Mouse (Mus musculus): ENCODE data around the gene Ankrd33.

Ankrd33 gene

DNA sequence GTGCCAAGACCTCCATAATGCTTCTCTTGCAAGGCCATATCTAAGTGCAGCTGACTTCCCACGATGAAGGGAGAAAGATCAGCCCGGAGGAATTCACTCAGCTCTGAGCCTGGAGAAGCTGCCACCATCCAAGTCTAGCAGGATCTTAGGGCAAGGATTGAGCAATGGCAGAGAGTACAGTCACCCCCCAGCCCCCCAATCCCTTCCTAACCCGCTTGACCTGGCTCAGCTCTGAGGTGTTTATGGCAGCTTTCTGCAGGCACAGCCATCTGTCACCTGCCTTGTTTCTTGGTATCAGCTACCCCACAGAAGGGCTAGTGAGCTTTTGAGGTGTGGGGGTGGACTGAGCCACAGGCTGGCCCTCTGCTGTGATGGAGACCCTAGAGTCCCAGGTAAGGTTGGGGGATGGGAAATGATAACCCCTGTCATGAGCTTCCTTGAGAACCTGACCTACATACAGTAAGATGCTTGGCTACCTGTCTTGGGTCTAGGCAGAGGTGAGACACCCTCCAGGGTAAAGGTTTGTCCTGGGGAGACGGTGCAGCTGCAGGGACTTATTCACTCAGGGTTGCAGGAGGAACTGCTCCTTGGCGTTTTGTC, at the start of gene Ankrd33:
TSS of gene Ankrd33 (plus strand) at position 245 of the 600 bp plus-strand sequence.
- no peak for DNase-seq (ENCODE audit: low read depth)

DNA sequence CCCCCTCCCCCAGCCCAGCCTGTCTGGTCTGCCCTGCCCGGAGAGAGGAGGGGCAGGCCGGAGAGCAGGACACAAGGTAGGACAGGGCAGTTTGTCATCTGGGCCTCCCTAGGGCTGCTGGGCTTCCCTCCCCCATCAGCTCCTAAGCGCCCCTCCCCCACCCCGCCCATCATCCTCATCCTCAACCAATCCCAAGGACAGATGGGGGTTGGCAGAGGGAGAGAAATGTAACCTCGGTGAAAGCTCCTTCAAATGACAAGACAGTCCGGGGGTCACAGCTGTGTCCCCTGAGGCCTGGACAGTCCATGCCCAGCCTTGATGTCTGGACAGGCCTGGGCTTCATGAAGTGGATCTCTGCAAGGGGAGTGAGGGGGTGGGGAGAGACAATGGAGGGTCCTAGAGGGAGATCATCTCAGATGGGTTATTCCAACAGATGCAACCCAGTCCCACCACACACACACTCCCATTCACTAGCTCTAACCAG, 49.1 kb upstream of the Ankrd33 start:
- DNase-seq (ENCODE audit: low read depth), result no peak

DNA sequence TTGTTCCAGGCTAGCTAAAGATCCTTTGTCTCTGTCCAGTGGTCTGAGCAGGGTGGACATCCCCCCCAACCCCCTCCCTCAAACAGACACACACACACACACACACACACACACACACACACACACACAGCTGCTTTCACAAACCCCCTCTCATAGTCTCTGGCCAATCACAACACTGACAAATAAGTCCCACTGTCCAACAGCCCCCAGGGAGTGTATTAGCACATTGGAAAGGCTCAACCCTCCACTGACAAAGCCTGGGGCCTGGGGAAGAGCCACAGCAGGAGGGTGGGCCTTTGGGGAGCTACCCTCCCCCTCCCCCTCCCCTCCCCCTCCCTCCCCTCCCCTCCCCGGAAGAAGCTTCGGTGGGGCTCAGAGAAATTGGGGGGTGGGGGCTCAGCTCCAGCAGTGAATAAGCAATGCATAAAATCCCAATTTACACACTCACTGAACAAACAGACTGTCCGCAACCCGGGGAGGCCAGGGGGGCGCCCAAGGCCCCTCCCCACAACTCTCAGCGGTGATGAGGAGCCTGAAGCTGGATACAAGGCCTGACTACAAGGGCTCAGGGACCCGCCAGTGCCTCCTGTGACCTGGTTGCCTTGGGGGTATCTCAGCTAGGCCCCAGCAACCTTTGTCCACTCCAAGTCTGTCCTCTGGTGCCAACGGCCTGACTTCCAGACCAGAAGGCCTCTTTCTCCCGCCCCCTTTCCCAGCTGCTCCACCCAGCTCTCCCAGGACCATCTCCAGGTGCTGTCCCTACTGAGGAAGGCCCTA, 48.4 kb upstream of the Ankrd33 start:
- no peak for DNase-seq (ENCODE audit: low read depth)

DNA sequence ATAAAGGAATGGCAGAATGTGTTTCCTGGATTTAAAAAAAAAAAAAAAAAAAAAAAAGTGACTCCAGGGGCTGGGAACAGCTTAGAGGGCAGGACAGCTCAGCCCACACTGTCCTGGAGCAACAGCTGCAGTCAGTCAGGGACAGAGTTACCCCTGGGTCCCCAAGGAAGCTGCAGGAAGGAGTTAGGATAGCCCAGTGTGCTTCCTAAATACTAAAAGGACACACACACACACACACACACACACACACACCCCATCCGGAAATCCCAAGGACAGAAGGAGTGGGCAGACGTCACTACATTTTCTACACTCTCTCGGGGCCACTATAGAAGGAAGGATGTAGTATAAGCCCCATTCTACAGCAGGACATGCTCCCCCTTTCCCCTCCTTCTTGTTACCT, 47.5 kb upstream of the Ankrd33 start:
- no peak for DNase-seq (ENCODE audit: low read depth)

DNA sequence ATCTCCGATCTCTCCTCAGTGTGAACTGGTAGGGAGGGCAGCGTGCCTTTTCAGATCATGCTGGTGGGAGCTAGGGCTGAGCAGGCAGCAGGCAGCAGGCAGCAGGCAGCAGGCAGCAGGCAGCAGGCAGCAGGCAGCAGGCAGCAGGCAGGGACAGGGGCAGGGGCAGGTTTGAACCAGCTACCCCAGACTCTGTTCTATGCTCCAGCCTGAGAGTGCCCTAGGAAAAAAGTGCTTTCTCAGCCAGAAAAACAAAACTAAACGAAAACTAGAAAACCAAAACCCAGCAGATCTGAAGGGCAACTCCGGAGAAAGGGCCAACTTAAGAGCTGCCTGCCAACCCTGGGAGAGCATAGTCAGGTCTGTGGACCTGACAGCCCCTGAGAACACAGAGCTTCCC, 46.9 kb upstream of the Ankrd33 start:
- DNase-seq (ENCODE audit: low read depth), result no peak

DNA sequence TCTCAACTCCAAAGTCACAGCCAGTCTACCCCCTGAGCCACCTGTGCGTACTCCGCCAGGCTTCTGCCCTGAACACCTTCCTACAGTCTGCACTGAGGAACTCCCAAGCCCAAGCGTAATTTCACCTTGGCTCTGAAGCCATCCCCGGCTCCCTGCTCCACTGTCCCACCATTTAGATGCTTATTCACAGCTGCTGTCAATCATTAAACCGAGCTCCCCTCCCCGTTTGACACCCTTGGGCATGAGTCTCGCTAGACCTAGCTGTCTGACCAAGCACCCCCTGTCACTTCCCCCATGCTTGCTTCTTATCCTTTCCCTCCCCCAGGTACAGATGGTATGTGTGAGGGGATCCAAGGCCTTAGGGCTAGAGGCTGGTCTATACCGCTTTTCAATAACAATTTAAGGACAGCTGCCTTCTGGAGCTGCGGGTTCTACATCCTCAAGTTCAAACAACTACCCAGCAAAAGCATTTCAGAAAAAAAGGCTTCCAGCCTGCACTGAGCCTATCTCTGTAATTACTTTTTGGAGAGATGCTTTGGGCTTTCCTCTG, 45.8 kb upstream of the Ankrd33 start:
- DNase-seq (ENCODE audit: low read depth), result no peak

DNA sequence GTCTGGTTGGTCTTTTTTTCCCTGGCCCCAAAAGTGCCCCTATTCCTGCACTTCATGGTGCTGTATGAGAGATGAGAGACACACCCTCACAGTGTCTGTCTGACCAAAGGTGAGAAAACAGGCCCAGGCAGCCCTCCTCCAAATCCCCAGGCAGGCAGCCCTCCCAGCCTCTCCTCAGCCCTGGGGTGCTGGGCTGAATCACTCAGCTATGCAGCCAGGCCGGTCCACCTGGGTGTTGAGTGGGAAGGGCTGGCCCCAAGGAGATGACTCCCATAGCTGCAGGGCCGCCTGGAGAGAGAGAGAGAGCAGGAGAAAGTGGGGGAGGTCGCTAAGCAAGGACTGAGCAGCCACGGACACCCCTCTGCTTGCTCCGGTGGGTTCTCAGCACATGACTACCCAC, 44.8 kb upstream of the Ankrd33 start:
- no peak for DNase-seq (ENCODE audit: low read depth)

DNA sequence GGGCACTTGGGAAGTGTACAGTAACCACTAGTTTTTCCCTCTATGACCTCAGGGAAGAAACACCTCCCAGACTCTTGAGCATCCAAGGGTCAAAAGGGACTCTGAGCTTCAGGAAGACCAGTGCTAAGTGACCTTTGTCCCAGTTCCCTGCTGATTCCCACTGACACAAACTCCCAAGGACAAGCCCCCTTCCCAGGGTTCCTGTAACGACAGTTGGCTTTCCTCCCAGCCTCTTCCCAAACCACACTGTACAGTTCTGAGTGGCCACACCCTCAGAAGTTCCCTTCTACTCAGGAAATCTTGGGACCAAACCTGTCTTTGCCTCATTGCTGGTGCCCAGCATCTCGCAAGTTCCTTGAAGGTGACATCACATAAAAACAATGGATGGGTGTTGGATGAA, 42.8 kb upstream of the Ankrd33 start:
- no peak for DNase-seq (ENCODE audit: low read depth)

DNA sequence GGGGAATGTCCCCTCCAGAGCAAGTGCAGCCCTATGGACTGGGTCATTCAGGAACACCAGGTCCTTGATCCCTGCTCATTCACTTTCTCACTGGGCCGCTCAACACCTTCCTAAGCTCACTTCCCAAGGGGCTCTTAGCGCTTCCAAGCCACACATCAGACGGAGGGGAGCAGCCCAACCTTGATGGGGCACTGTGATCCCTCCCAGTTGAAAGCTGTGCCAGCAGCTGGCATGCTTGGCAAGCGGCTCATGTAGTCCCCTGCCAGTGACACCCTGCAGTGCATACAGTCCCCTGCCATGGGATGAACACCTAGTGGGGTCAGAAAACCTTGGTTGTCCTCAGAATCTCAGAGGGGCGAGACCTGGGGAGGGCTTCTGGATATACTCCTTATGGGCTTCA, 41.5 kb upstream of the Ankrd33 start:
- no peak for DNase-seq (ENCODE audit: low read depth)

DNA sequence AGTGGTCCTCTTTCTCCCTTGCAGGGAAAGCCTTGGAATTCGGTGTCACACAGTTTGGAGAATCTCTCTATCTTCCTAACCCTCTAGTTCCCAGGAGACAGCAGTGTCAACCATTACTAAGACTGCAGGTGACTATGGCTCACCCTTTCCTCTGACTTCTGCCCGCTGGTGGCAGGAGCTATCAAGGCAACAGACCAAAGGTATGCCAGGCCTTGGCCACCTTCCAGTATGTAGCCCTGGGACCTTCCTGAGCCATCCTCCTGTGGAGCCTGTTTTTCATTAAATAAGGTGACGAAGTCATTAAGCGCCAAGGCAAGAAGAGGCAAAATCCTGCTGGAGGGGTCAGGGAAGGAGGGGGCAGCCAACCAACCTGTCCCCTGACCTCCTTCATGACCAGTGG, 40.4 kb upstream of the Ankrd33 start:
- no peak for DNase-seq (ENCODE audit: low read depth)

DNA sequence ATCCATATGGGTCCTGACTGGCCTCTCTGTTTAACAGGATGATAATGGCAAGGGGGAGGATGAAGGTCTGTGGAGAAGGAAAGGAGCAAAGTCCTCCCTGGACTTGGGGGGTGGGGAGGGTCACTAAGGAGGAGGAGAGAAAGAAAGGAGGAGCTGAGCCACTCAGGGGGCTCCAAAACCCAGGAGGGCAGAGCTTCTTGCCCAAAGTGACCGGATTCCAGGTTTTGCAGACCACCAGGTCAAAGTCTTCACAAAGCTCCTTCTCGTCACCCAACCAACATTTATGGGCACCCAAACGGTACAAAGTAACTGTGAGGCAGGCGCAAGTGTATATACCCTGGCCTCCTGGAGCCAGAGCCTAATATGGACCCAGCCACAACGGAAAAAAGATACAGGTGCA, 39.9 kb upstream of the Ankrd33 start:
- no peak for DNase-seq (ENCODE audit: low read depth)

DNA sequence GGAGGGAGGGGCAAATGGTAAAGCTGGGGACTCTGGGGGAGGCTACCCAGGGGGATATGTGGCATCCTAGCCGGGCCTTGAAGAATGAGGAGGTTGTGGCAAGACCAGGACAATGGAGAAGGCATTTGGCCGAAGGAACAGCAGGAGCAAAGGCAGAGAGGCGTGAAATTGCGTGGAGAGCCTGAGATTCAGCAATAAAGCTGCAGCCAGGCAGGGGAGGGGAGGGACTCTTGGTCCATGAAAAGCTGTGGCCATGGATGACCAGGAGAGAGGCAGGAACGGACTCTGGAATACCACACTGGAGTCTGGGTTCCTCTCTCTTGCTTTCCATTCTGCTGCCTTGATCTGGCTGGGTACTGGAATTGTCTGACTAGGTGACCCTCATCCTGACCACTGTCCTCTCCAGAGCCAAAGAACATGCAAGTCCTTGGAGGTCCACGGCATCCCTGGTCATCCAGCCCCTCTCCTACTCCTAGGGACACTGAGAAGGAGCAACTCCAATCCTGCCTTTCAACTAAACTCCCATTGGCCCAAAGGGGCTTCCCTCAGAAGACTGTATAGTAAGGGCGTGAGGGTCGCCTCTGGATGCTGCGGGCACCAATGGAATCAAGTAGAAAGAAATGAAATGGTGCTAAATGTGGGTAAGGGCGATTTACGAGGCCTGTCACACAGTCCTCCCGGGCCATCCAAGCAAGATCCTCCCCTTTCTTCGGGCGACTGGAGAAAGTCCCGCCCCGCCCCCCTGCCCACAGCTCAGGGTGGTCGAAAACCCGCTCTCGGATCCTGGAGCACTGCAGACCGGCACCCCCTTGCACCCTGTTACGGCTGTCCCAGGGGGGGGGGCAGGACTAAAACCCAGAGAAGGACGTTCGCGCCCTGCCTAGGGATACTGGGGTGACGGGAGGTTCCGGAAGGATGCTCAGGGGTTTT, 39.2 kb upstream of the Ankrd33 start:
- DNase-seq (ENCODE audit: low read depth), result no peak

DNA sequence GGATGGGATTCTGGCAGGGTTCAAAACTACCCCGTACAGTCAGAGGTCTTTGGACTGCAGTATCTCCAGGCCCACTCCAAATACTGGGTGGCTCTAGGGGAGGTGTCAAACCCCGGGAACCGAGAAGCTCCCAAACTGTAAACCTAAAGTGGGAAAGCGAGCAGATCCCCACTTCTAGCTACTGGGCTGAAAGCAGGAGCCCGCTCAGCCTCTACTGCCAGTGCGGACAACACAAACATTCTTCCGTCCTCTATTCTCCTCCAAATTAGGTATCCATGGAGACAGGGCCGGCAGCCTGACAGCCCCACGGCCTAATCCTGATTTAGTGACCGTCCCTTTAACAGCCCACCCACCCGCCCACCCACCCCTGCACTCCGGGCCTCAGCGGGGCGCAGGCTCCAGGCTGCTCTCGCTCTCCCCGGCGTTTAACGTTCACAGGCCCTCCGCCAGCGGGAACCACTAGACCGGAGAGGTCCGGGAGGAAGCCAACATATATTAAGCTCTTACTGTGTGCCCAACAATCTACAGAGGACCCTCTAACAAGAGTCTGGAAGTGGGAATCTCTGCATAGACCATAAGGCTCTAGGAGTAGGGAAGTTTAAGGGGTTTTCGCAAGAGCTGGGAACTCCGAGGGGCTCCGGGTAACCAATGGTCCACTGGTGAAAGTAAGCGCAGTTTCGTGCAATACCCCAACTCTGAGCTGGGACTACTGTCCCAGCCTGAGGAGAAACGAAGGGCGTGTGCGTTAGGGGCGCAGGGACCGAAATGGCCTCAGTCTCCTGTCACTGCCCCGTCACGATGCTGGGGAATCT, 38.3 kb upstream of the Ankrd33 start:
- no peak for DNase-seq (ENCODE audit: low read depth)

DNA sequence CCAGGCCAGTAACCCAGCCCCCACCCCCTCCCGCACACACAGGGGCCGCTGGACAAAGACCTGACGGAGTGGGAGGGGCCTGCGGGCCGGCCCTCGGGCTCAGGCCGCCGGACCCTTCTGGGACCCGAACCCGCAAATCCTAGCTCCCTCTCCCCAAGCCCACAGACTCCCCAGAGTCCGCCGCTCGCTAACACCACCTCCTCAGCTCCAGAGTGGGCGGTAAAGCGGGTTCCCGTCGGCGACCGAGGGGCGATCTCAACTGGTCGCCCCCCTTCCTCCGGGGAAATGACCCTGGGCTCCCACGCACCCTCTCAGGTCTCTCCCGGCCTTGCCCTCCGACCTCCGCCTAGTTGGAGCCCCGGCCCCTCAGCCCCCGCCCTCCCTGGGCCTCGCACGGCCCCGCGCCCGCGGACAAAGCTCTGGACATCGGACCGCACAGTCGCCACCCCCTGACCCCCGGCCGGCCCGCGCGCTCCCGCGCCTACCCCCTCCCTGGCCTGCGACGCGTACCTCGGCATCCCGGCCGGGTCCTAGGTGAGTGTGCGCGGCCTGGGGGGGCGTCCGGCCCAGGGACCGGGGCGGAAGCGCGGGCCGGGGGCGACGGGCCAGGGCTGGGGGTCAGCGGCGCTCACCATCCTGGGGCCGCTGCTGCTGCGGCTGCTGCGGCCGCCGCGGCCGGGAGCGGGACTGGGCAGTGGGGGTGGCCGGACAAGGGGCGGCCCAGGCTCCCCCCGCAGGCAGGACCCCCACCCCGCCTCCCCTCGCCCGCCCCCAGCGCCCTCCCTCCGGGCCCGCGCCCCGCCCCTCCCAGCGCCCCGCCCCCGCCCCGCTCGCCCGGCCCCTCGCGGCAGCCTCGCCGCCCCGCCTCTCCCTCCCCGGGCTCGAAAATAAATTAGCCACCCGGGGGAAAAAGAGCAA, 37.5 kb upstream of the Ankrd33 start, which contains the start of gene Fignl2:
TSS of gene Fignl2 (minus strand) at position 755 of the 918 bp plus-strand sequence.
- no peak for DNase-seq (ENCODE audit: low read depth)

DNA sequence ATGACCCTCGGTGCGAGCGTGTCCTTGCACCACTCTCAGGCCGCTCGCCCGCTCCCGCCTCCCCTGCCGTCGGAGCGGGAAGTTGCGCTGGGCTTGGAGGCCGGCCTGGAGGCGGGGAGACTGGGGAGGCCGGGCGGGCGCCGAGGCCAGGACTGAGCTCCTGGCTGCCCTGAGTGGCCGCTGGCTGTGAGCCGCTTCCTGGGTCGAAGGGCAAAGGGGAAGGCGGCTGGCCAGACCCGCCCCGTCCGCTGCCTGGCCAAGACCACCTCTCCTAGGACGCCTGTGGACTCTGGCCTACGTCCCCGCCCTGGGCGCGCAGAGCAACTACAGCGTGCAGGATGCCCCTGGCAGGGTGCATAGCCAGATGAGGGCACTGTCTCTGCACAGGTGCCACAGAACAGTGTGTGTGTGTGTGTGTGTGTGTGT, 36.8 kb upstream of the Ankrd33 start:
- no peak for DNase-seq (ENCODE audit: low read depth)

DNA sequence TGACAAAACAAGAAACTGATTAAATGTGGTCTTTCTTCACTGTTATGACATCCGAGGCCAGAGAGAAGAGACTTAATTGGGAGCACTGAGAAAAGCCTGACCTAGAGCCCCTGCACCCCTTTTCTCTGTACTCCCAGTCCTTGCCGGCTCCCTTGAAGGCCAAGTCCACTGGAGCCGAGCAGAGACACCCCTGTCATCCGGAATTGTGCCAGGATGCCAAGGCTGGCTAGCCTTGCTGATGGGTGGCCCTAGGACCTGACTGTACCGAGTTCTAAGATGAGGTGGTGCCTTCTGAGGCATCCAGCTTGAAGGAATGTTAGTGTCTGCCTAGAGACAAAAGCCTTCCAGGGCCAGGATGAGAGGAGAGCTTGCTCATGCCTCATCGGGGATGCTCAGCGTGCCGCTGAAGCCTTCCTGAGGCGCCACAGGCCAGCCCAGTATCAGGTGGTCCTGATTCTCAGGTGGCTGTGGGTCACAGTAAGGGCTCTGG, 35.5 kb upstream of the Ankrd33 start:
- DNase-seq (ENCODE audit: low read depth), result no peak

DNA sequence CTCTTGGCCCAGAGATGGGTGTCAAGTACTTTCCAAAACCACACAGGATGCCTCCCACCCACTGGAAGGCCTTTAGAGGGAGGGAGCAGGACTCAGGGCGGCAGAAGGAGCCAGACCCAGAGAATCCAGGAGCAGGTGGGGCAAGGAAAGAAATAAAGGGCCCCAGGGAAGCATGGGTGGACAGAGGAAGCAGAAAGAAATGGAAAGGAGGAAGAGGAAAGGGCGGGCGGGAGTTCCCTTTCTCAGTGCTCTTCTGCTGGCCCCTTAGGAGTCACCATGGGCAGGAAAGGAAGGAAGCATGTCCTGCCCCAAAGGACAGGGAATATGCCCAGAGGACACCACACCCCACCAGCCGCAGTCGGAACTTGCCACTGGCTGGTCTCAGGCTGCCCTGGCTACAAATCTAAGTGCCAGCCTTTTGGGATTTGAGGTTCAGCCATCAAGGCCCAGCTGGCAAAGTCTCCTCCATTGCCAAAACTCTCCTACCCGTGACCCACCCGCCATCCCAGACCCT, 34.5 kb upstream of the Ankrd33 start:
- no peak for DNase-seq (ENCODE audit: low read depth)

DNA sequence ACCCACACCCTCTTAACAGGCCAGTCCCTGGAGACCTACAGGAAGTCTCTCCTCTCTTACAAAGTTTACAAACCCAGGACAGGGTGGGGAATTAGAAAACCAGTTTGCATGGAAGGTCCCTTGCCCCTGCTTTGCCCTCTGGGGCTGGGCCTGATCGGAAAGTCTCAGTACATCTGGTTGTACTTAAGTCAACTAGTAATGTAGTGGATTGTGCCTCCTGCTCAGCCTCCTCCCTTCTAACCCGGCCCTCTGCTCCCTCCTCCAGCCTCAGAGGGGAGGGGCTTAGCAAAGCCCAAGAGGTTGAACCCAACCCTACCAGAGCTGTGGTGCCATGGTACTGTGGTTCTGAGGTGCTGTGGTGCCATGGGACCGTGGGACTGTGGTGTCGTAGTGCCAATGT, 33.3 kb upstream of the Ankrd33 start:
- no peak for DNase-seq (ENCODE audit: low read depth)

DNA sequence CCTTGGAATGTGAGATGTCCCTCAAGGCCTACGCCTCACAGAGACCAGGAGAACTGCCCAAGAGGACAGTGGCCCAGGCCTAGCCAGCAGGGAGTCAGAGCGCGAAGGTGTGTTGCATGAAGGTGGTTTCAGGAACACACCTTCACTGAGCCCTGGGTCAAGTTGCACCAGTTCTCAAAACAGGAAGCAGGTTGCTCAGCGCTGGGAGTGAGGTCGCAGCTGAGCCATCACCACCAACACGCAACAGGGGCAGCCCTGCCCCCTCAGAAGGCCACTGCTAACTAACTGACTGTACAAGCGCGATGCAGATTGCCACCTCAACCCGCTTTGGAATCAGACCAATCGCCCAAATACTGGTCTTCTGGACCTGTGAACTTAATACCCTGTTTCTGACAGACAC, 31.1 kb upstream of the Ankrd33 start:
- no peak for DNase-seq (ENCODE audit: low read depth)

DNA sequence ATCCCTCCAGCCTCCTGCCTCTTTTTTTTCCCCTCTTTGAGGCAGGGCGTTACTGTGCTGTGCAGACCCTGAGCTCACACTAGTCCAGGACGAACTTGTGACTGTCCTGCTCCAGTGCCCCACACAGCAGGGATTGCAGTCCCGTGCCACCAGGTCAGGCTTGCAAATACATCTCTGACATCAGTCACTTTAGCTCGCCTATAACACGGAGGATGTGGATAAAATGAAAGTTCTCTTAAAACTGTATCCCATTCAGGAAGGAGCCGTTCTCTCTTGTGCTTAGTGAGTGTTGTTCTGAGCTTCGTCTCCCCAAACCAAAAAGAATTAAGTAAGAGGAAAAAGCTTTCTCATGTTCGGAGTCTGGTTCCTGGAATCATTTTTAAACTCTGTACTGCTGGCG, 29.1 kb upstream of the Ankrd33 start:
- no peak for DNase-seq (ENCODE audit: low read depth)

Measured in c-Kit-positive CD71-negative TER-119-negative erythroid progenitor cells, embryonic 14.5 days (primary cell).